Mouse (Mus musculus) urinary bladder, postnatal 4 days (tissue): ENCODE results near the gene Tubg1.
"Not testable (repeated sequence)": the region's sequence is repeated elsewhere in the genome, so short reads cannot be mapped to it uniquely, and the experiment has no call there.

Source experiments
- DNase-seq, 2 experiments: peaks; one replicate each; pipeline ENCODE4 v3.0.0; 2021 to 2022; ENCODE audit warnings: low spot score in 2 of 2

Tubg1 gene

GRCm38 (mm10) chr11:101098231-101098630 is 21.5 kb upstream of the Tubg1 start:
- DNase-seq: no peak

DNA sequence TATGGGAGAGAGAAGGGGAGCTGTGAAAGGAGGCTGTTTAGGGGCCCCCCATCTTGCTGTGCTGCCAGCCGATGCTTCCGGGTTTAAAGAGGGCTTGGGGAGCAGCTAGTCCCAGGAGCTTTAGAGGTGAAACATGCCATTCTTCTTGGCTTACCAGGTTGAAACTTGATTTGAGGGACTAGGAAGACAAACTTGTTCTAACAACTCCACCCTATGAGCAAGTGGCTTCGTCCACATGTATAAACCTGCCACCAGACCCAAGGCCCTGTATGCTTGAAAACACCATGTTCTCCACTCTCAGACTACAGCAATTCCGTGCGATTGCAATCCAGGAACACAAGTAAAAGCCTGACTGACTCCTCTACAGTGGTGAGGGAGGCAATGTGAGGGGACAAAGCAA is 16.7 kb upstream of the Tubg1 start:
- no peak for DNase-seq

- no peak for DNase-seq
Observed at GRCm38 (mm10) chr11:101109351-101109750, 10.4 kb upstream of the Tubg1 start.

GRCm38 (mm10) chr11:101110708-101111107 is 9.0 kb upstream of the Tubg1 start:
- DNase-seq: no peak

GRCm38 (mm10) chr11:101111178-101111577 is 8.6 kb upstream of the Tubg1 start:
- DNase-seq: no peak

DNA sequence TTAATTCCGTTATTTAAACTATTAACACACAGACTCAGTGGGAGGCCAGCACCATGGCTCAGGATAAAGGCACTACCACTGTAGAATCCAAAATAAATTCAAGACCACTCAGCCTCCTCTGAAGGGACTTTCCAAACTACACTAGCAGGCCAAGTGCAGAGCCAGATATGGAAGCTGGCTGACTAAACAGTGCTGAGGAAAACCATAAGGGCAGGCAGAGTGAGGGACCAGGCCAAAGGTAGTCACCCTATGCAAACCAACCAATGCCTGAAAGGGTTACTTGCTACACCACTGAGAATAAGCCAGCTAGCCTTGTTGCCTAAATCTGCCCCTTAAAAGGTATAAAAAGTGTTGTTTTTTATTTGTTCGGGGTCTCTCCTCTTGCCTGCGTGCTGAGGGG is 7.6 kb upstream of the Tubg1 start:
- DNase-seq: no peak

GRCm38 (mm10) chr11:101115564-101115963 is 4.2 kb upstream of the Tubg1 start:
- DNase-seq: no peak

- DNase-seq: no peak
Observed at GRCm38 (mm10) chr11:101118105-101118504, 1.6 kb upstream of the Tubg1 start.

- DNase-seq: no peak
Observed at GRCm38 (mm10) chr11:101119131-101119760, 492 bp upstream of the Tubg1 start.

- no peak for DNase-seq
Observed at GRCm38 (mm10) chr11:101120545-101121188, 929 bp downstream of the Tubg1 start.

GRCm38 (mm10) chr11:101124494-101124893 is 4.8 kb downstream of the Tubg1 start:
- not testable (repeated sequence) for DNase-seq

- not testable (repeated sequence) for DNase-seq
Observed at GRCm38 (mm10) chr11:101125008-101125407, 5.3 kb downstream of the Tubg1 start.

DNA sequence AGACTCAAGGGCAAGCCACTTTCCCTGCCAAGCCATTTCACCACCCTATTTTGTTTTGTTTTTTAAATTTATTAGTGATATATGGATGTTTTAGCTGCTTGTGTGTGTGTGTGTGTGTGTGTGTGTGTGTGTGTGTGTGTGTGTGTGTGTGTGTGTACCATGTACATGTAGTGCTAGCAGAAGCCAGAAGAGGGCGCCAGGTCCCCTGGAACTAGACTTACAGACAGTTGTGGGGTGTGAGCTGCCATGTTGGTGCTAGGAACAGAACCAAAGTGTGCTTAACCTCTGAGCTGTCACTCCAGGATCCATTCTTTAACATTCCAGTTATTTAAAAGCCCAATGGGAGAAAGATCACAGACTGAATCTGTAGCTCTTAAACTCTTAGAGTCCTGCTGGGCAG is 7.3 kb downstream of the Tubg1 start:
- DNase-seq: no peak

DNA sequence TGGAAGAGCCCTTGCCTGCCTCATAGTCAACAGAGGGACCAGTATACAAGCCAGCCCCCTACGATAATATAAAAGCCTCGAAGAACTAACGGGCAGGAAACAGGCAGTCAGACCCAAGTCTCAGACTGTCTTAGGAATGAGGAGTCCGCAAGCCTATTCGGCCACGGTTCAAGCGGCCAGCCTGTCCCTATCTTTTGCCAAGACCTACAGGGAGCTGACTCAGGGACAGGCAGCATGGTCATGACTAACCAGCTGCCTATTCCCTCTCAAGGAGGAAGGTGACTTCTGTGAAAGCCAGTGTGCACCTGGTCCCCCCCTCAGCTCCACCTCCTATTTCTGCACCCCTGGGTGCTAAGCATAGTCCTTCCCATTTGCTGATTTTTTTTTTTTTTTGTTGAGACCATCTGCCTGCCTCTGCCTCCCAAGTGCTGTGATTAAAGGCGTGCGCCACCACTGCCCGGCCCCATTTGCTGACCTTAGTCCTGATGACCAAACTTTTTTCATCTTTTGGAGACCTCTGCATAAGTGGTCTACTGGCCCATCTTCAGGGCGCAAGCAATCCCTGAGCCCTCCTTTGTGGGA is 9.3 kb downstream of the Tubg1 start:
- no peak for DNase-seq

DNA sequence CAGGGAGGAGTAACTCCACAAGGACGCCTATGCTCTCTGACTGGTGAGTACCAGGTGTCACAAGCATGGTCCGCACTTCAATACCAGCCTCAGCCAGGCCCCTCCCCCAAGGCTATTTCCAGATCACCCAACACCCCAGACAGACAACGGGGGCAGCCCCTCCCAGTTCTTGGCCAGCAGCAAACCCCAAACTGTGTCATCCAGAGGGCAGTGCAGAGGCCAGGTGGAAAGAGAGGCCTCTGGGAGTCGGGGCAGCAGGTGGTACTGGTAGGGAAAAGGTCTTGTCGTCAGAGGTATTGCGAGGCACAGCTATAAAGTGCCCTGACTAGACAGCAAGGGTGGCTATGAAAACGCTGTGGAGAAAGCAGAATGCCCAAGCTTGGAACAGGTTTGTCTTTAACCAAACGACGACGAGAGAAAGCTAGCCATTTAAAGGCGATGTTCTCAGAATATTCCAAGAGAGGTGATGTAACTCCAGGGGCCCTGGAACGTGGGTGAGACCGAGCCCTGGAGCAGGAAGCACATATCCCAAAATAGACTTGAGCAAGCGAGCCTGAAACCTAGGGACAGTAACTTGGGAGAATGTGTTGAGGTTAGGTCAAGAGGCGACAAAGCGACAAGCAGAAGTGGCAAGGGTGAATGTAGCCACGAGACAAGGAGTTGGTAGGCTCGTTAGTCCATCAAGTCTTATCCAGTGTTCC is 10.5 kb downstream of the Tubg1 start:
- DNase-seq: no peak

DNA sequence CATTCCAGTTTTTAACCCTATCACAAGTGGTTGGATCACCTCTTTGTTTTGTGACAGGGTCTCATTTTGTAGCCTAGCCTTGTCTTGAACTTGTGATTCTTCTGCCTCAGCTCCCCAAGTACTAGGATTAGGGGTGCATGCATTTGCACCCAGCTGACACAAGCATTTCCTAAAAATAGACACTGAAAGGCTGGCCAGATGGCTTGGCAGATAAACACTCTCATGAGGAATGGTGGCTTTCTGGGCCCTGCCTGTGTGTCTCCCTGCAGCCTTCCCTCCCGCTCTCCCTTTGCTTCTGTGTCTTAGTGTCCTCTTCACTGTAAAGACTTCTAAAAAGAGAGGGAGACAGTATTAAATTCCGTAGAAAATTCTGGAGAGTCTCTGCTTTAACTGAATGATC is 11.4 kb downstream of the Tubg1 start:
- no peak for DNase-seq

DNA sequence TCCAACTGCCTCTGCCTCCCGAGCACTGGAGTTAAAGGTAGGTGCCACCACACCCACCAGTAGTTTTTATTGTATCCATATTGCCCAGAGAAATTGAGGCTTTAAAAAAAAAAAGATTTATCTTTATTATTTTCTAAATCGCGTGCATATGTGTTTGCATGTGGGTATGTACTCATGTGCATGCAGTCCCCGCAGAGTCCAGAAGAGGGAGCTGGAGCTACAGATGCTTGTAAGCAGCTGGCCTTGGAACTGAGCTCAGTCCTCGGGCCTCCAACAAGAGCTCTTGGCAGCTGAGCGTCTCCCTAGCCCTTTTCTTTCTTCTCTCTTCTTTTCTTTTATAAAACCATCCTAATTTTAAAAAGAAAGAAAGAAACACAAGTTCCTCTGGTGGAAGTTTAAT is 12.0 kb downstream of the Tubg1 start:
- no peak for DNase-seq

DNA sequence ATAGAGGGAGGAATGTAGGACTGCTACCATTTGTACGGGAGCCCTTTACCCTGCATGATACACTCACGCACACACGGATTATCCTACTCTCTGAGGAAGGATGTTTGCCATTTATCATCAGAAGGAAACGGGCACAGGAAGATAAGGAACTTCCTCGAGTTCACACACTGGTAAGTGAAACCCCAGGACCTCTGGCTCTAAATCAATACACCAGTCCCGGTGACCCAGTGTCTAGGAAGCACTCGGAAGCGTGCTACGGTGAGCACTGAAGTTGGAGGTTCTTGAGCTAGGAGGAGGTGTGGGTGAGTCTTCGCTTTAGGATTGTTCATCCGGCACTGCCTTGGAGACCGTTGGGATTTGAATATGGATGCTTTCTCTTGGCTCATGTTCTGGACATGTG is 13.3 kb downstream of the Tubg1 start:
- no peak for DNase-seq

DNA sequence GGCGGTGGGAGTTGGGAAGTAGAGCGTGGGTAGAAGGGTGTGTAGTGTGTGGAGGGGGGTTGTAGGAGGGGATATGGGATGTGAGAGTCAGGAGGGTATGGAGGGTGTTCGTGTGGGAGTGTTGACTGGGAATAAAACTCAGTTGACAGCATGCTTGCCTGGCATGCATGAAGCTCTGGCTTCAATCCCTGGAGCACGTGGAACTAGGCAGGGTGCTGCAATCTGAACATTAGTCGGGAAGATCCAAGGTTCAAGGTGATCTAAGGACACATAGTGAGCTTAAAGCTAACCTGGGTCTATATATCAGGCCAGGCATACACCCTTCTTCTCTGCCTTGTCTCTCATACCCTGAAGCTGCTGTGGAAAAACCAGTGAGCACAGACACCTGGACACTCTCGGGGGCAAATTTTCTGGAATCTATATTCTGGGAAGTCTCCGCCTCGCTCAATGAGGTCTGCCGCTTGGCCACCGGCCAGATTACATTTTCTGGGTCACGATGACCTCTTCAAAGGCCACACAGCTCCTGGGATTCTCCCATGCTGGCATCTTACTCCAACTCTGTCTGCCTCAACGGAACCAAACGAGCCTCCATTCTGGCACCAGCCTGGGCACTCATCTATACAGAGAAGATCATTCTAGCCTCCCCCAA is 14.6 kb downstream of the Tubg1 start:
- no peak for DNase-seq

GRCm38 (mm10) chr11:101137000-101137399 is 17.3 kb downstream of the Tubg1 start:
- DNase-seq: no peak

DNA sequence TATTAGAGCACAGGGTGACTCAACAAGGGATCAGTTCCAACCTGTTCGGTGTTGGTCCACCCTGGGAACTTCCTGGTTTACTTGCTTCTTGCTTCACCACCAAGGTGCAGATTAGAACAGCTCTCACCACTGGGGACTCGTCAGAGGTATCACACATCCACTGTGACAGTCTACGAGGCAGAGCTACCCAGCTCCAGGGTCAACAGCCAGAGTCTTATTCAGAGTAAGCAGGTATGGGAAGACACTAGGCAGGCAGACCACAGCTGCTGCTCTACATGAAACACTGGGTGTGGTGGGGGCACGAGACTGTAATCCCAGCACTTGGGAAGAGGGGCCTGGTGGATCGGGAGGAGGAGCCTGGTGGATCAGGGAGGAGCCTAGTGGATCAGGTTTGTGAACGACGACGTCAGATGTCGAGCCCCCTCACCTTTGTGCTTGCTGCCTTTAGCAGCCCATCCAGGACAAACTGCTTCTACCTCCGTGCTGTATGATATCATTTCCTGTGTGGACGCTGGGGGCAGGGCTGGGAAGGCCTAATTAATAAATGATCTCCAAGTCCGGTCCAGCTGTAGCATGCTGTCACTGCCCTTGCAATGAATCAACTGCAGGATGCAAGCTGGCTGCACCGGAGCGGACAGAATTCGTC is 18.9 kb downstream of the Tubg1 start:
- no peak for DNase-seq
